Mouse (Mus musculus) midbrain, postnatal 0 days (tissue): Measurements from ENCODE around the gene Hgfac. TPM values are rescaled to one million over a fixed set of nuclear protein-coding genes. Genes with fewer than 3 reads are reported as not detected.

ENCODE experiments used
- ATAC-seq: fragments of 200-750 bp; cut with Nextera tagmentation; 2 replicates; pipeline ENCODE4 v1.8.0; 2017; ENCODE audit warnings: moderate number of reproducible peaks, mild to moderate bottlenecking, moderate TSS enrichment, moderate library complexity; ENCODE audit not compliant: low FRiP score
- DNase-seq: peaks from one replicate; pipeline ENCODE4 v3.0.0-alpha.2; 2015; ENCODE audit warnings: low spot score
- H3K27ac ChIP-seq: fragments of 300-500 bp; sonication (generic); 2 replicates; pipeline ENCODE4 v1.5.1; 2014; ENCODE audit warnings: low read depth, mild to moderate bottlenecking, low read length, mixed read lengths
- H3K27me3 ChIP-seq: fragments of 300-500 bp; sonication (generic); 2 replicates; pipeline ENCODE4 v1.6.1; 2014; ENCODE audit warnings: low read length, control low read depth, mixed read lengths; ENCODE audit not compliant: insufficient read depth
- H3K36me3 ChIP-seq: fragments of 300-500 bp; sonication (generic); 2 replicates; pipeline ENCODE4 v1.6.1; 2014; ENCODE audit warnings: low read length, control low read depth, mixed read lengths; ENCODE audit not compliant: insufficient read depth
- H3K4me1 ChIP-seq: fragments of 300-500 bp; sonication (generic); 2 replicates; pipeline ENCODE4 v1.6.1; 2014; ENCODE audit warnings: mild to moderate bottlenecking, control low read depth, antibody characterized with exemption, low read length, mixed read lengths; ENCODE audit not compliant: insufficient read depth
- H3K4me2 ChIP-seq: fragments of 300-500 bp; sonication (generic); 2 replicates; pipeline ENCODE4 v1.6.1; 2014; ENCODE audit warnings: low read depth, mild to moderate bottlenecking, low read length, mixed read lengths; ENCODE audit not compliant: poor library complexity, severe bottlenecking
- H3K4me3 ChIP-seq: fragments of 300-500 bp; sonication (generic); 2 replicates; pipeline ENCODE4 v1.5.1; 2014; ENCODE audit warnings: low read depth, mild to moderate bottlenecking, low read length, moderate library complexity
- H3K9ac ChIP-seq: fragments of 300-500 bp; sonication (generic); replicated peaks from 2 replicates; pipeline ENCODE4 v1.6.1; 2014; ENCODE audit warnings: mild to moderate bottlenecking, low read length, moderate library complexity, mixed read lengths; ENCODE audit not compliant: poor library complexity, severe bottlenecking
- H3K9me3 ChIP-seq: fragments of 300-500 bp; sonication (generic); 2 replicates; pipeline ENCODE4 v1.6.1; 2016; ENCODE audit warnings: low read length, control low read depth
- CTCF ChIP-seq: IDR thresholded peaks from 2 replicates; pipeline ENCODE4 v1.5.1; 2016; ENCODE audit warnings: antibody characterized with exemption, mild to moderate bottlenecking
- WGBS: fragments of 180-500 bp; shearing (Covaris S2); extraction: QIAGEN DNeasy Blood & Tissue Kit; methylation state at CpG from one replicate; pipeline ENCODE4 v1.1.7; 2014; 5-methylcytosine and 5-hydroxymethylcytosine counted together
- microRNA-seq: library from miRNA; unstranded; fragments of <30 nt; microRNA quantifications from one replicate; pipeline ENCODE4, GENCODE M21; 2016; ENCODE audit warnings: borderline number of aligned reads
- polyA plus RNA-seq: library from polyadenylated mRNA; unstranded; fragments of >200 nt; fragmentation: Nextera tagmentation; extraction: Ambion mirVana; gene quantifications from 2 replicates; pipeline ENCODE4 v1.2.1, GENCODE M21; 2015
- total RNA-seq: library from RNA; depleted of rRNA; stranded (reverse); fragments of >200 nt; gene quantifications from 2 replicates; pipeline ENCODE4 v1.2.3, GENCODE M21; 2014; rRNA removed

The Hgfac gene
- total and polyA plus RNA-seq, 2 experiments from 2014 or later: 0.11 to 0.23 TPM

- no peaks in the 10 kb centered on the region for H3K9me3 ChIP-seq
- peaks cover 25% of the 10 kb centered on the region for H3K36me3 ChIP-seq
- no peak for TF ChIP-seq CTCF
- H3K9ac ChIP-seq: no peak overlapping the region
- H3K4me3 ChIP-seq: no peak overlapping the region
- 89% methylated on average over 5 of the region's 5 CpGs for WGBS
- ATAC-seq (no peak), DNase-seq (no peak)
- H3K4me2 ChIP-seq: no peak overlapping the region
- H3K27me3 ChIP-seq: no peaks in the 10 kb centered on the region
- no peaks in the 10 kb centered on the region for H3K4me1 ChIP-seq
- no peak overlapping the region for H3K27ac ChIP-seq
Measured at GRCm38 (mm10) chr5:35089614-35089963, 48.3 kb downstream of the Hgfac start.

DNA sequence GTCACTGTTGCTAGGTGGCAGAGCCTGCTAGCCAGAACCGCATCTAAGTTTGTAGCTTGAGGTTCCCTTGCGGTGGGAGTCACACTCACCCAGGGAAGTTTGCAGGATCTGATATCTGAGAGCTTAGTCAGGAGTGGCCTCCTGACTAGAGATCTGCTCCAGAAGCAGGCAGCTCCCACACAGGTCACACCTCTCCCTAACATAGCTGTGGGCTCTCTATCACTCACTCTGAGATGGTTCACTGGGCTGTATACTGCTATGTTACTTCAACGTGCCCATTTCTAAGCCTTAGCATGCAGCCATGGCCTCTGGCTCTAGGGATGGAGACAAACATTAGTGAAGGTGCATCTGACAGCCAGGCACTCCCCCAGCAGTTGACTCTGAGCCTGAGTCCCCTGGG is 50.3 kb downstream of the Hgfac start:
- no peak for TF ChIP-seq CTCF
- Histone ChIP-seq H3K4me2 (no peak overlapping the region), H3K9ac (no peak overlapping the region), H3K4me3 (no peak overlapping the region), H3K27me3 (no peaks in the 10 kb centered on the region), H3K4me1 (no peaks in the 10 kb centered on the region), H3K27ac (no peak overlapping the region), H3K36me3 (peaks cover 45% of the 10 kb centered on the region), H3K9me3 (no peaks in the 10 kb centered on the region)
- WGBS: 93% methylated on average over 3 of the region's 3 CpGs
- ATAC-seq (no peak), DNase-seq (no peak)

Small RNAs within 50 kb of the gene (microRNA-seq; reads per million reads assigned to microRNA genes)
- gene Mir3097: 9.7 reads per million, percentile 21 among the genes with 10 or more reads in this experiment

Other genes with a start within 250 kb of the Hgfac start
- 17.0 and 21.0 TPM in 2 replicates for gene Msantd1, start 133.5 kb upstream of the Hgfac start, total RNA-seq
- 13.3 and 13.5 TPM in 2 replicates for gene Msantd1, start 133.5 kb upstream of the Hgfac start, polyA plus RNA-seq
- 54.8 and 60.8 TPM in 2 replicates for gene Rgs12, start 92.1 kb upstream of the Hgfac start, total RNA-seq
- gene Rgs12, start 92.1 kb upstream of the Hgfac start, polyA plus RNA-seq: 29.9 and 30.5 TPM in 2 replicates
- 22.1 and 25.1 TPM in 2 replicates for gene Dok7, start 15.3 kb downstream of the Hgfac start, total RNA-seq
- 10.8 and 11.1 TPM in 2 replicates for gene Dok7, start 15.3 kb downstream of the Hgfac start, polyA plus RNA-seq
- 78.9 and 89.1 TPM in 2 replicates for gene Lrpap1, start 64.3 kb downstream of the Hgfac start, total RNA-seq
- 177 and 189 TPM in 2 replicates for gene Lrpap1, start 64.3 kb downstream of the Hgfac start, polyA plus RNA-seq
- 7.4 and 10.5 TPM in 2 replicates for gene Adra2c, start 236.8 kb downstream of the Hgfac start, total RNA-seq
- 0.79 and 0.96 TPM in 2 replicates for gene Adra2c, start 236.8 kb downstream of the Hgfac start, polyA plus RNA-seq